Comparison of ENCODE assay signal across 8 mouse cellular contexts in the genomic region with DNA sequence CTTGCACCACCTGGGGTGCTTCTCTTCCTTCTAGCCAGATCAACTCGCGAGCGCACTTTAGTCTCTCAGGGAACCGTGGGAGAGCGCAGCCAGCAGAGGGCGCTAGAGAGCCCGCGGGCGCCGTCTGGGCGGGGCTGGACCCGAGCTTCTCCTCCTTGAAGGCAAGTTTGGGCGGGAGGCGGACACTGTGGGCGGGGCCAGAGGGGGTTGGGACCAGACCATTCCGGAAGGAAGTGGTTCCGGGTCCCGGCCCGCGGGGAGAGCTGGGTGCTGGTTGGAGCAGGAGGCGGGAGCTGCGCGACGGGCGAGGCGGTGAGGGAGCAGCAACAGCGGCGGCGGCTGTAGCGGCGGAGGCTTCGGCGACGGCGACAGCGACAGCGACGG. TPM values are rescaled to one million over a fixed set of nuclear protein-coding genes. Genes with fewer than 3 reads are reported as not detected.
A peak's percentile ranks its signal among the peaks of the same experiment; 100 is the strongest.
DNase-seq lines count a peak whose midpoint lies in the region; ATAC-seq lines count a peak whose summit lies in the region.

No protein-coding gene starts in this region.

- H3K9ac ChIP-seq in hindbrain, embryonic 16.5 days (ENCODE audit: low read depth, low read length): peak overlapping the region; percentile 71

- 25% methylated on average over 34 of the region's 38 CpGs for WGBS in hindbrain, embryonic 16.5 days
- 22% methylated on average over 34 of the region's 38 CpGs for WGBS in macrophage (ENCODE audit: missing documents)

- peak overlapping the region; percentile 59 for H3K4me3 ChIP-seq in hindbrain, embryonic 16.5 days (ENCODE audit: low read length)
- H3K4me3 ChIP-seq in macrophage (ENCODE audit: inconsistent target): peak overlapping the region; percentile 15; the same call in 1 of the 2 replicates

- no peaks in the 10 kb centered on the region; the same call in 1 of the 2 replicates for H3K4me1 ChIP-seq in hindbrain, embryonic 16.5 days (ENCODE audit: control insufficient read depth, insufficient read depth, low read depth, low read length)

- peak; percentile 99 for ATAC-seq in hindbrain, embryonic 16.5 days

- no peaks in the 10 kb centered on the region for H3K36me3 ChIP-seq in hindbrain, embryonic 16.5 days (ENCODE audit: control insufficient read depth, insufficient read depth, low read length)
- no peaks in the 10 kb centered on the region for H3K36me3 ChIP-seq in macrophage (ENCODE audit: inconsistent target)

- no peaks in the 10 kb centered on the region; the same call in 1 of the 2 replicates for H3K27me3 ChIP-seq in hindbrain, embryonic 16.5 days (replicated peaks; ENCODE audit: control insufficient read depth, insufficient read depth, low read length)

- DNase-seq in WW6 (ENCODE audit: low read depth, low spot score): peak; percentile 87
- DNase-seq in cerebellum, postnatal 4 days (ENCODE audit: low spot score in 2 of 2): peak; percentile 88 to 93
- DNase-seq in gastrocnemius, adult 18-20 months (ENCODE audit: low spot score): peak; percentile 95
- DNase-seq in left cerebral cortex, adult 18-20 months (ENCODE audit: low spot score in 2 of 2): peak; percentile 92 to 94
- peak; percentile 94 for DNase-seq in right cerebral cortex, adult 18-20 months
- peak; percentile 83 for DNase-seq in urinary bladder, postnatal 10 days (ENCODE audit: low spot score)

- H3K4me2 ChIP-seq in hindbrain, embryonic 16.5 days (ENCODE audit: low read length): peak overlapping the region; percentile 59

- H3K27ac ChIP-seq in hindbrain, embryonic 16.5 days (ENCODE audit: low read depth, low read length): peak overlapping the region; percentile 75
- no peak overlapping the region for H3K27ac ChIP-seq in macrophage

- no peaks in the 10 kb centered on the region for H3K9me3 ChIP-seq in hindbrain, embryonic 16.5 days (ENCODE audit: control insufficient read depth, low read length)

- H3K79me2 ChIP-seq in macrophage (ENCODE audit: inconsistent target): peaks cover 17% of the 10 kb centered on the region; the same call in 1 of the 2 replicates

RNA-seq across cellular contexts. Expression of gene Bclaf3, which starts 5.9 kb away (rescaled TPM):
- total RNA-seq in gastrocnemius, adult 18-20 months (2021): 1 to 10 TPM; 1.3 to 1.8 TPM
- 20.8 TPM in 2 replicates for polyA plus RNA-seq in hindbrain, embryonic 16.5 days (2015; fragmentation: Nextera tagmentation; extraction: Ambion mirVana)
- 10 to 100 TPM; 14.1 to 14.2 TPM for total RNA-seq in left cerebral cortex, adult 18-20 months (2021)
- total RNA-seq in macrophage (2018; cell fraction: chromatin; rRNA removed): 100 to 1,000 TPM in 4 of 26 experiments, 10 to 100 TPM in 22; 34.4 to 173 (median 60.1) TPM
- total RNA-seq in macrophage (2018; cell fraction: cytosol; rRNA removed): 10 to 100 TPM in 1 of 26 experiments, 1 to 10 TPM in 25; 3.6 to 11.9 (median 5.2) TPM
- 100 to 1,000 TPM in 3 of 26 experiments, 10 to 100 TPM in 23; 22.2 to 121 (median 42.2) TPM for total RNA-seq in macrophage (2018; cell fraction: nucleus; rRNA removed)
- polyA plus RNA-seq in macrophage (2018): 4.3 to 6.8 TPM (median 6.0 TPM) in 3 replicates

Comparison
In these comparisons a context has a peak if more than half of its experiments do, and no peak if none do; other contexts are left out.
1. RNA of gene Bclaf3, which starts 5.9 kb away (total RNA-seq): 14.1 to 14.2 TPM in left cerebral cortex, adult 18-20 months; 1.3 to 1.8 TPM in gastrocnemius, adult 18-20 months; every median in the first group is over 4 times any median in the second.
2. Peak in every context shown above with its lines, with median percentiles within 50 percentile points of each other: DNase-seq.